Comparison of ENCODE assay signal across 22 mouse cellular contexts in genomic region chrX:158852308-158852707, GRCm38 (mm10).
DNase-seq lines count a peak whose midpoint lies in the region; ATAC-seq lines count a peak whose summit lies in the region.
"Had no signal": no experiment of that assay in that cellular context is flagged by ENCODE, and none has a peak within 500 bp of the region (broad histone marks: within the 10 kb centered on the region; RNA-seq: fewer than 3 reads in every experiment).

No protein-coding gene starts in this region.

- no peaks in the 10 kb centered on the region for H3K27me3 ChIP-seq in hindbrain, embryonic 14.5 days (ENCODE audit: control insufficient read depth, insufficient read depth, low read length)
- H3K27me3 ChIP-seq: forebrain, embryonic 13.5 days; hindbrain, embryonic 12.5 days; intestine, embryonic 15.5 days; liver, embryonic 13.5 days; lung, embryonic 15.5 days; midbrain, embryonic 12.5 days had no signal

- intact Hi-C loops in left cerebral cortex, postnatal 36 days (cut with DNase I): loop anchor here (2.0 kb wide), 1 partner anchor 70 kb away; no protein-coding TSS in a partner anchor

- no peak overlapping the region for H3K9ac ChIP-seq in hindbrain, embryonic 14.5 days
- H3K9ac ChIP-seq: forebrain, embryonic 13.5 days; hindbrain, embryonic 12.5 days; intestine, embryonic 15.5 days; liver, embryonic 13.5 days; lung, embryonic 15.5 days; midbrain, embryonic 12.5 days had no signal

- DNase-seq in cerebellum, adult 9-10 months: peak; percentile 3
- DNase-seq in cerebellum, adult 9-11 months: no peak
- peak; percentile 89 for DNase-seq in brain, adult 2 months (ENCODE audit: low read depth, low spot score)
- peak; percentile 84 for DNase-seq in layer of hippocampus, adult 9-11 months
- peak; percentile 49 to 58 for DNase-seq in left cerebral cortex, postnatal 36 days (ENCODE audit: low spot score in 2 of 2)
- no peak for DNase-seq in kidney, adult 9 months
- DNase-seq in hindbrain, embryonic 14.5 days (ENCODE audit: low spot score): no peak
- DNase-seq: cerebellum, adult 11 months; cerebellum, postnatal 36 days; gastrocnemius, postnatal 14 days; liver, embryonic 13.5 days; spleen, adult 18-20 months had no signal

- H3K4me3 ChIP-seq in hindbrain, embryonic 14.5 days (replicated peaks; ENCODE audit: low read length): no peak overlapping the region
- H3K4me3 ChIP-seq: forebrain, embryonic 13.5 days; hindbrain, embryonic 12.5 days; intestine, embryonic 15.5 days; liver, embryonic 13.5 days; lung, embryonic 15.5 days; midbrain, embryonic 12.5 days had no signal

- no peak overlapping the region for H3K27ac ChIP-seq in hindbrain, embryonic 14.5 days
- H3K27ac ChIP-seq: forebrain, embryonic 13.5 days; hindbrain, embryonic 12.5 days; intestine, embryonic 15.5 days; kidney, postnatal 0 days; liver, embryonic 13.5 days; lung, embryonic 15.5 days; macrophage; midbrain, embryonic 12.5 days had no signal

- H3K36me3 ChIP-seq in hindbrain, embryonic 14.5 days (replicated peaks; ENCODE audit: control insufficient read depth, insufficient read depth): no peaks in the 10 kb centered on the region
- H3K36me3 ChIP-seq: G1E; hindbrain, embryonic 12.5 days; intestine, embryonic 15.5 days; liver, embryonic 13.5 days; lung, embryonic 15.5 days; midbrain, embryonic 12.5 days had no signal

- H3K4me1 ChIP-seq in hindbrain, embryonic 14.5 days (replicated peaks; ENCODE audit: control insufficient read depth, insufficient read depth, low read length): no peaks in the 10 kb centered on the region
- H3K4me1 ChIP-seq: forebrain, embryonic 13.5 days; hindbrain, embryonic 12.5 days; intestine, embryonic 15.5 days; liver, embryonic 13.5 days; lung, embryonic 15.5 days; midbrain, embryonic 12.5 days had no signal

- ATAC-seq in megakaryocyte, adult 5-6 weeks (ENCODE audit: poor library complexity, severe bottlenecking): no peak
- no peak for ATAC-seq in hindbrain, embryonic 14.5 days (ENCODE audit: low FRiP score)
- ATAC-seq: CD4-positive, CD25-positive, alpha-beta regulatory T cell, adult 4 months; forebrain, embryonic 13.5 days; intestine, embryonic 15.5 days had no signal

- H3K4me2 ChIP-seq in hindbrain, embryonic 14.5 days (replicated peaks): no peak overlapping the region
- H3K4me2 ChIP-seq: forebrain, embryonic 13.5 days; hindbrain, embryonic 12.5 days; intestine, embryonic 15.5 days; liver, embryonic 13.5 days; lung, embryonic 15.5 days; midbrain, embryonic 12.5 days had no signal

- no peaks in the 10 kb centered on the region for H3K9me3 ChIP-seq in hindbrain, embryonic 14.5 days (ENCODE audit: control insufficient read depth, low read length)
- H3K9me3 ChIP-seq: forebrain, embryonic 13.5 days; G1E; hindbrain, embryonic 12.5 days; intestine, embryonic 15.5 days; liver, embryonic 13.5 days; lung, embryonic 15.5 days; midbrain, embryonic 12.5 days had no signal

Comparison
In these comparisons a context has a peak if more than half of its experiments do, and no peak if none do; other contexts are left out.
1. DNase-seq: peak in cerebellum, adult 9-10 months (single experiment), brain, adult 2 months (single experiment), layer of hippocampus, adult 9-11 months (single experiment) and left cerebral cortex, postnatal 36 days (2 of 2); none in cerebellum, adult 9-11 months (single experiment), kidney, adult 9 months (single experiment) and hindbrain, embryonic 14.5 days (single experiment).